Mouse (Mus musculus) T-cell, adult 66 days (primary cell): Measurements from ENCODE around the gene Muc16. TPM values are rescaled to one million over a fixed set of nuclear protein-coding genes. Genes with fewer than 3 reads are reported as not detected.

Source experiments
- total RNA-seq, 2 experiments: library from RNA; stranded (reverse); gene quantifications; 3 replicates in 1 of 2; 4 replicates in 1 of 2; pipeline ENCODE4 v1.2.4; 2023

Gene Muc16
- under 1 TPM in 1 of 2 experiments, not detected in 1; 0.03 TPM for total RNA-seq

GRCm38 (mm10) chr9:18674480-18675154 is at the start of gene Muc16:
Muc16 (minus strand) TSS chr9:18674530.

DNA sequence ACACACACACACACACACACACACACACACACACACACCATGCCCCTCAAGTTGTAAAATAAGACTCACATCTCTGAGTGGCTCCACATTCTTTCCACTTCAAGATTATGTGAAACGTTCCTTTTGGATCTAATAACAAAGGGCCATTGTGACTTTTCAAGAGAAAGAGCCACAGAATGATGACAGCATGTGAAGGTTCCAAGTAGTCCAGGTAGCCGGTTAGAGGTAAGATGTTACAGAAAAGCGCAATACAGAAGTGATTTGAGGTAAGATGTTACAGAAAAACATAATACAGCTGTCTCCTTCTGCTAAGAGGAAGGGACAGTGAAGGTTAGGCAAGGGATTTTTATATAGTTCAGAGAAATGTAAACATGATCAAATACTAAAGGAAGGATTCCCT is 196.2 kb downstream of the Muc16 start, which contains the start of the genes Zfp558 and Mbd3l1:
Gene Zfp558, minus strand, starts transcription at position 101 of the 400 bp plus-strand sequence.
Gene Mbd3l1, plus strand, starts transcription at position 192 of the 400 bp plus-strand sequence.

Other genes with a start within 250 kb of the Muc16 start
- gene Mbd3l2, start 243.9 kb downstream of the Muc16 start, total RNA-seq, result not detected
- gene Zfp558, start 196.3 kb downstream of the Muc16 start, total RNA-seq, result 1 to 10 TPM; 1.7 to 1.8 TPM
- gene Mbd3l1, start 196.2 kb downstream of the Muc16 start, total RNA-seq, result not detected
- gene Olfr24, start 89.5 kb upstream of the Muc16 start, total RNA-seq, result not detected
- gene Olfr828, start 145.0 kb upstream of the Muc16 start, total RNA-seq, result not detected
- gene Olfr829, start 180.4 kb upstream of the Muc16 start, total RNA-seq, result not detected
- not detected for gene Olfr830, start 200.2 kb upstream of the Muc16 start, total RNA-seq